Mouse (Mus musculus): ENCODE data around the gene Wdr86. TPM values are rescaled to one million over a fixed set of nuclear protein-coding genes. Genes with fewer than 3 reads are reported as not detected.
A peak's percentile ranks its signal among the peaks of the same experiment; 100 is the strongest.

Gene Wdr86
- polyA plus RNA-seq, 1 experiment from 2014 or later: 14.2 TPM

GRCm38 (mm10) chr5:24724805-24725204, 5.7 kb downstream of the Wdr86 start:
- Histone ChIP-seq H3K27me3 (ENCODE audit: control insufficient read depth, insufficient read depth, low read length) (peaks cover 8% of the 10 kb centered on the region), H3K4me1 (ENCODE audit: control insufficient read depth, insufficient read depth, low read length) (peaks cover 5% of the 10 kb centered on the region), H3K4me3 (ENCODE audit: low read depth, low read length) (no peak overlapping the region), H3K9ac (ENCODE audit: low read length) (no peak overlapping the region; the same call in 1 of the 2 replicates), H3K27ac (ENCODE audit: low read depth, low read length) (0 out of 2 replicates have a peak overlapping the region, but pooled peaks have one; percentile 14), H3K9me3 (ENCODE audit: control insufficient read depth, low read length) (no peaks in the 10 kb centered on the region), H3K36me3 (ENCODE audit: control insufficient read depth, insufficient read depth, low read length) (no peaks in the 10 kb centered on the region), H3K4me2 (ENCODE audit: low read depth) (no peak overlapping the region)
- 51% methylated on average over 5 of the region's 5 CpGs for WGBS
- ATAC-seq (ENCODE audit: insufficient read depth, low FRiP score, low TSS enrichment) (no peak), DNase-seq (ENCODE audit: low spot score) (no peak)

GRCm38 (mm10) chr5:24724270-24724634, 6.3 kb downstream of the Wdr86 start:
- no peak for DNase-seq (ENCODE audit: low spot score)
- H3K4me2 ChIP-seq (ENCODE audit: low read depth): no peak overlapping the region
- 84% methylated on average over 5 of the region's 5 CpGs for WGBS
- no peak for ATAC-seq (ENCODE audit: insufficient read depth, low FRiP score, low TSS enrichment)
- peaks cover 5% of the 10 kb centered on the region for H3K4me1 ChIP-seq (ENCODE audit: control insufficient read depth, insufficient read depth, low read length)
- no peak overlapping the region for H3K27ac ChIP-seq (ENCODE audit: low read depth, low read length)
- no peaks in the 10 kb centered on the region for H3K9me3 ChIP-seq (ENCODE audit: control insufficient read depth, low read length)
- H3K4me3 ChIP-seq (ENCODE audit: low read depth, low read length): no peak overlapping the region
- H3K27me3 ChIP-seq (ENCODE audit: control insufficient read depth, insufficient read depth, low read length): peaks cover 3% of the 10 kb centered on the region
- no peak overlapping the region for H3K9ac ChIP-seq (ENCODE audit: low read length)
- H3K36me3 ChIP-seq (ENCODE audit: control insufficient read depth, insufficient read depth, low read length): no peaks in the 10 kb centered on the region

- 84% methylated on average over 11 of the region's 11 CpGs for WGBS
- DNase-seq (ENCODE audit: low spot score) (no peak), ATAC-seq (ENCODE audit: insufficient read depth, low FRiP score, low TSS enrichment) (no peak)
Measured at GRCm38 (mm10) chr5:24723527-24724269, 6.8 kb downstream of the Wdr86 start.

GRCm38 (mm10) chr5:24719852-24720251, 10.7 kb downstream of the Wdr86 start:
- ATAC-seq (ENCODE audit: insufficient read depth, low FRiP score, low TSS enrichment): no peak
- Histone ChIP-seq H3K27ac (ENCODE audit: low read depth, low read length) (no peak overlapping the region), H3K9ac (ENCODE audit: low read length) (no peak overlapping the region), H3K36me3 (ENCODE audit: control insufficient read depth, insufficient read depth, low read length) (no peaks in the 10 kb centered on the region), H3K4me2 (ENCODE audit: low read depth) (no peak overlapping the region), H3K4me3 (ENCODE audit: low read depth, low read length) (no peak overlapping the region), H3K27me3 (ENCODE audit: control insufficient read depth, insufficient read depth, low read length) (no peaks in the 10 kb centered on the region), H3K9me3 (ENCODE audit: control insufficient read depth, low read length) (no peaks in the 10 kb centered on the region), H3K4me1 (ENCODE audit: control insufficient read depth, insufficient read depth, low read length) (peaks cover 3% of the 10 kb centered on the region)
- DNase-seq (ENCODE audit: low spot score): no peak
- WGBS: 87% methylated on average over 3 of the region's 3 CpGs

More at GRCm38 (mm10) chr5:24723527-24724269, 6.8 kb downstream of the Wdr86 start:
- Histone ChIP-seq H3K9ac (ENCODE audit: low read length) (no peak overlapping the region), H3K27me3 (ENCODE audit: control insufficient read depth, insufficient read depth, low read length) (no peaks in the 10 kb centered on the region), H3K4me1 (ENCODE audit: control insufficient read depth, insufficient read depth, low read length) (peaks cover 5% of the 10 kb centered on the region), H3K27ac (ENCODE audit: low read depth, low read length) (no peak overlapping the region), H3K9me3 (ENCODE audit: control insufficient read depth, low read length) (no peaks in the 10 kb centered on the region), H3K4me3 (ENCODE audit: low read depth, low read length) (no peak overlapping the region), H3K4me2 (ENCODE audit: low read depth) (no peak overlapping the region), H3K36me3 (ENCODE audit: control insufficient read depth, insufficient read depth, low read length) (no peaks in the 10 kb centered on the region)

GRCm38 (mm10) chr5:24718076-24718475, 12.5 kb downstream of the Wdr86 start:
- Histone ChIP-seq H3K9ac (ENCODE audit: low read length) (no peak overlapping the region), H3K4me2 (ENCODE audit: low read depth) (no peak overlapping the region), H3K4me1 (ENCODE audit: control insufficient read depth, insufficient read depth, low read length) (no peaks in the 10 kb centered on the region), H3K27ac (ENCODE audit: low read depth, low read length) (no peak overlapping the region), H3K27me3 (ENCODE audit: control insufficient read depth, insufficient read depth, low read length) (no peaks in the 10 kb centered on the region), H3K4me3 (ENCODE audit: low read depth, low read length) (no peak overlapping the region), H3K36me3 (ENCODE audit: control insufficient read depth, insufficient read depth, low read length) (no peaks in the 10 kb centered on the region), H3K9me3 (ENCODE audit: control insufficient read depth, low read length) (no peaks in the 10 kb centered on the region)
- WGBS: 96% methylated on average over 6 of the region's 6 CpGs
- DNase-seq (ENCODE audit: low spot score) (no peak), ATAC-seq (ENCODE audit: insufficient read depth, low FRiP score, low TSS enrichment) (no peak)

GRCm38 (mm10) chr5:24713987-24714386, 16.5 kb downstream of the Wdr86 start:
- H3K9me3 ChIP-seq (ENCODE audit: control insufficient read depth, low read length): no peaks in the 10 kb centered on the region
- peaks cover 11% of the 10 kb centered on the region for H3K36me3 ChIP-seq (ENCODE audit: control insufficient read depth, insufficient read depth, low read length)
- H3K4me2 ChIP-seq (ENCODE audit: low read depth): no peak overlapping the region
- no peaks in the 10 kb centered on the region for H3K4me1 ChIP-seq (ENCODE audit: control insufficient read depth, insufficient read depth, low read length)
- no peak overlapping the region for H3K27ac ChIP-seq (ENCODE audit: low read depth, low read length)
- no peak for DNase-seq (ENCODE audit: low spot score)
- ATAC-seq (ENCODE audit: insufficient read depth, low FRiP score, low TSS enrichment): no peak
- 88% methylated on average over 6 of the region's 6 CpGs for WGBS
- no peak overlapping the region for H3K4me3 ChIP-seq (ENCODE audit: low read depth, low read length)
- H3K9ac ChIP-seq (ENCODE audit: low read length): no peak overlapping the region
- no peaks in the 10 kb centered on the region for H3K27me3 ChIP-seq (ENCODE audit: control insufficient read depth, insufficient read depth, low read length)

GRCm38 (mm10) chr5:24713199-24713598, 17.3 kb downstream of the Wdr86 start:
- Histone ChIP-seq H3K9me3 (ENCODE audit: control insufficient read depth, low read length) (no peaks in the 10 kb centered on the region), H3K27me3 (ENCODE audit: control insufficient read depth, insufficient read depth, low read length) (no peaks in the 10 kb centered on the region), H3K9ac (ENCODE audit: low read length) (no peak overlapping the region), H3K4me1 (ENCODE audit: control insufficient read depth, insufficient read depth, low read length) (no peaks in the 10 kb centered on the region), H3K4me2 (ENCODE audit: low read depth) (no peak overlapping the region), H3K27ac (ENCODE audit: low read depth, low read length) (no peak overlapping the region), H3K4me3 (ENCODE audit: low read depth, low read length) (no peak overlapping the region), H3K36me3 (ENCODE audit: control insufficient read depth, insufficient read depth, low read length) (peaks cover 11% of the 10 kb centered on the region)
- ATAC-seq (ENCODE audit: insufficient read depth, low FRiP score, low TSS enrichment) (no peak), DNase-seq (ENCODE audit: low spot score) (no peak)
- WGBS: 81% methylated on average over 2 of the region's 2 CpGs

GRCm38 (mm10) chr5:24711615-24712014, 18.9 kb downstream of the Wdr86 start:
- Histone ChIP-seq H3K27me3 (ENCODE audit: control insufficient read depth, insufficient read depth, low read length) (no peaks in the 10 kb centered on the region), H3K36me3 (ENCODE audit: control insufficient read depth, insufficient read depth, low read length) (peaks cover 11% of the 10 kb centered on the region), H3K27ac (ENCODE audit: low read depth, low read length) (no peak overlapping the region), H3K9me3 (ENCODE audit: control insufficient read depth, low read length) (no peaks in the 10 kb centered on the region), H3K4me3 (ENCODE audit: low read depth, low read length) (no peak overlapping the region), H3K9ac (ENCODE audit: low read length) (no peak overlapping the region), H3K4me1 (ENCODE audit: control insufficient read depth, insufficient read depth, low read length) (no peaks in the 10 kb centered on the region), H3K4me2 (ENCODE audit: low read depth) (no peak overlapping the region)
- WGBS: 94% methylated on average over 6 of the region's 6 CpGs
- ATAC-seq (ENCODE audit: insufficient read depth, low FRiP score, low TSS enrichment) (no peak), DNase-seq (ENCODE audit: low spot score) (no peak)

GRCm38 (mm10) chr5:24709962-24710361, 20.6 kb downstream of the Wdr86 start:
- ATAC-seq (ENCODE audit: insufficient read depth, low FRiP score, low TSS enrichment) (no peak), DNase-seq (ENCODE audit: low spot score) (no peak)
- H3K4me1 ChIP-seq (ENCODE audit: control insufficient read depth, insufficient read depth, low read length): no peaks in the 10 kb centered on the region
- WGBS: 69% methylated on average over 2 of the region's 2 CpGs
- no peak overlapping the region for H3K9ac ChIP-seq (ENCODE audit: low read length)
- no peak overlapping the region for H3K27ac ChIP-seq (ENCODE audit: low read depth, low read length)
- no peaks in the 10 kb centered on the region for H3K27me3 ChIP-seq (ENCODE audit: control insufficient read depth, insufficient read depth, low read length)
- H3K36me3 ChIP-seq (ENCODE audit: control insufficient read depth, insufficient read depth, low read length): peaks cover 20% of the 10 kb centered on the region
- no peak overlapping the region for H3K4me3 ChIP-seq (ENCODE audit: low read depth, low read length)
- H3K9me3 ChIP-seq (ENCODE audit: control insufficient read depth, low read length): no peaks in the 10 kb centered on the region
- no peak overlapping the region for H3K4me2 ChIP-seq (ENCODE audit: low read depth)

All from neural tube, embryonic 11.5 days (tissue).